Mouse (Mus musculus) cerebellum, adult (tissue): ENCODE data around the gene Xdh.
A peak's percentile ranks its signal among the peaks of the same experiment; 100 is the strongest.

Source experiments
- ATAC-seq: cut with Nextera tagmentation; 2 replicates; pipeline ENCODE4 v1.9.2; 2017; ENCODE audit warnings: mild to moderate bottlenecking, moderate library complexity, mixed read lengths; ENCODE audit not compliant: insufficient number of reproducible peaks, low FRiP score, low TSS enrichment

Xdh gene

GRCm38 (mm10) chr17:73944661-73945060 is 5.3 kb downstream of the Xdh start:
- ATAC-seq = no peak

- ATAC-seq = no peak
These were observed 7.6 kb downstream of the Xdh start for GRCm38 (mm10) chr17:73942268-73942962.

- ATAC-seq = no peak
These were observed 8.2 kb downstream of the Xdh start for GRCm38 (mm10) chr17:73941816-73942215.

GRCm38 (mm10) chr17:73937073-73937472 is 12.9 kb downstream of the Xdh start:
- no peak for ATAC-seq

- no peak for ATAC-seq
These were observed 14.8 kb downstream of the Xdh start for GRCm38 (mm10) chr17:73935163-73935562.

GRCm38 (mm10) chr17:73934281-73934680 is 15.7 kb downstream of the Xdh start:
- no peak for ATAC-seq

- ATAC-seq = no peak
These were observed 16.4 kb downstream of the Xdh start for GRCm38 (mm10) chr17:73933616-73934015.

- no peak for ATAC-seq
These were observed 17.4 kb downstream of the Xdh start for GRCm38 (mm10) chr17:73932497-73933059.

GRCm38 (mm10) chr17:73919520-73919919 is 30.5 kb downstream of the Xdh start:
- ATAC-seq = peak; percentile 49; the same call in 1 of the 2 replicates

- ATAC-seq = peak; percentile 43; the same call in 1 of the 2 replicates
These were observed 31.0 kb downstream of the Xdh start for GRCm38 (mm10) chr17:73918944-73919381.

GRCm38 (mm10) chr17:73918138-73918537 is 31.9 kb downstream of the Xdh start:
- ATAC-seq = no peak

- ATAC-seq = no peak
These were observed 32.3 kb downstream of the Xdh start for GRCm38 (mm10) chr17:73917713-73918112.

- no peak for ATAC-seq
These were observed 35.3 kb downstream of the Xdh start for GRCm38 (mm10) chr17:73914730-73915129.

- no peak for ATAC-seq
These were observed 43.9 kb downstream of the Xdh start for GRCm38 (mm10) chr17:73906076-73906475.

- ATAC-seq = no peak
These were observed 44.8 kb downstream of the Xdh start for GRCm38 (mm10) chr17:73905043-73905750.

- no peak for ATAC-seq
These were observed 46.9 kb downstream of the Xdh start for GRCm38 (mm10) chr17:73903121-73903520.

- no peak for ATAC-seq
These were observed 47.8 kb downstream of the Xdh start for GRCm38 (mm10) chr17:73902234-73902636.

GRCm38 (mm10) chr17:73894399-73894798 is 55.6 kb downstream of the Xdh start:
- no peak for ATAC-seq

- ATAC-seq = no peak
These were observed 56.2 kb downstream of the Xdh start for GRCm38 (mm10) chr17:73893822-73894221.

- no peak for ATAC-seq
These were observed 56.8 kb downstream of the Xdh start for GRCm38 (mm10) chr17:73893207-73893606.

GRCm38 (mm10) chr17:73891590-73891989 is 58.4 kb downstream of the Xdh start:
- no peak for ATAC-seq
